Mouse (Mus musculus) Patski (cell line): ENCODE measurements around the gene Adcy6. TPM values are rescaled to one million over a fixed set of nuclear protein-coding genes. Genes with fewer than 3 reads are reported as not detected.

Source experiments
- ATAC-seq: fragments of 100-300 bp; one replicate; pipeline ENCODE4 v1.8.0; 2021
- CTCF ChIA-PET: fragments of 350-600 bp; sonication (Branson Sonifier 250); formaldehyde crosslinking; loops from one replicate; lab custom pipeline; 2022; ENCODE audit warnings: inconsistent platforms; lab: Charles Lee
- POLR2A ChIA-PET: fragments of 350-600 bp; sonication (Branson Sonifier 250); formaldehyde crosslinking; loops from one replicate; lab custom pipeline; 2022; ENCODE audit warnings: antibody characterized with exemption, inconsistent platforms; lab: Charles Lee
- DNase-seq: peaks from one replicate; pipeline ENCODE4 v3.0.0-alpha.2; 2011; ENCODE audit warnings: low read depth, low spot score
- H3K27me3 ChIP-seq: fragments of 371-371 bp; one replicate; pipeline ENCODE4 v1.5.1; 2021
- CTCF ChIP-seq: fragments of 100-300 bp; IDR thresholded peaks from one replicate; pipeline ENCODE4 v1.5.1; 2021
- in situ Hi-C: fragments of 300-500 bp; cut with MboI; formaldehyde crosslinking; loops from 3 replicates; pipeline ENCODE4 v1.11.1; 2018; ENCODE audit warnings: low pct_unique_long_range_greater_than_20kb, mixed read lengths
- polyA plus RNA-seq: library from polyadenylated mRNA; unstranded; gene quantifications from one replicate; pipeline ENCODE4 v1.2.3, GENCODE M21; 2021

Gene Adcy6
- polyA plus RNA-seq, 1 experiment from 2014 or later = 114 TPM

DNA sequence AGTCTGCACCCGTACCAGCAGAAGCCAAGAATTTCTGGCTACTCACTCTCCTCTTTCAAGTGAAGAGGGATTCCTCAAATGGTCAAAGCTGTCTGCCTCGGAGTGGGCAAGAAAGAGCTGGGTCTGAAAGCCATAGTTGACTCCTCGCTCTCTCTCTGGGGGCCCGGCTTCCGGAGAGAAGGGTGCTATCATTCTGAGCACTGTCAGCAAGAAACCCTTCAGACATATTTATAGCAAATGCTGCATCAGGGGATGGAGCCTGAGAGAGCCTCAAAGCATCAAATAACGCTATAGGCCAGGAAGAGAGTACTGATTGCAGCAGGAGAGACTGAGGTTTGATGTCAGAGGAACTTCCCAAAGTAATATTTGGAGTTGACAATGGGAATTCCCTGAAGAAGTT, 19.6 kb upstream of the Adcy6 start:
- ChIA-PET POLR2A (no interaction called here), CTCF (interaction anchor here (1.5 kb wide), 1 partner anchor 12 kb away, joined by 8 read pairs; no protein-coding TSS in a partner anchor)
- no peak for DNase-seq
- no peak for TF ChIP-seq CTCF
- H3K27me3 ChIP-seq = no peaks in the 10 kb centered on the region
- ATAC-seq = no peak
- in situ Hi-C loops = no loop called here

DNA sequence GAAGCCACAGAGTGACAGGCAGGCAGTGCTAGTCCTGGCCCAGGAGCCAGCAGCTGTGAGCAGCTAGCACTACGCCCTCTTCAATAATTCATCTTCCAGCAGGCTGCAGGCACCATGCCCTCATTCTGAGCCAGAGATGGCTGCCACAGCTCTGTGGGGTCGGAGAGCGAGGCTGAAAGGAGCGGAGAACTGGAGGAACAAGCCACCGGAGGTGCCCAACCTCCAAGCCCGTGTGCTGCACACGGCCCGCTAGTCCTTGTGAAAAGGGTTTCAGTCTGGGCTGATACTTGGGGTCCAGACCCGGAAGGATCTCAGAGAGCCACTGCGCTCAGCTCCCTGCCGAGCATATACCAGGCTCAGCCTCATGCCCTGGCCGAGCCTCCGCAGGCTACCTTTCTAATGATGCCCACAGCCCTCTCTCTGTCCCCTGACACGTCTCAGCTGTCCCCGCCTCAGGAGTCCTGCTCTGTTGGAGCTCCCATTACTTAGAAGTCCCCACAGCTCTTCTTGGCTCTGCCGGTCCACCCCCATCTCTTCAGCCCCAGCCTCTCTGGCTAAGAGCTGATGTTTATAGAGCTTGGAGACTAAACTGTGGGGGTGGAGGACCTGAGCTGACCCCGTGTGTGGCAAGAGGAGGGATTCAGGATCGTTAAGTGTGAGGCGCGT, 18.8 kb upstream of the Adcy6 start:
- ATAC-seq (no peak), DNase-seq (no peak)
- no peaks in the 10 kb centered on the region for H3K27me3 ChIP-seq
- TF ChIP-seq CTCF = no peak
- CTCF ChIA-PET = interaction anchor here (1.5 kb wide), 1 partner anchor 11 kb away, joined by 8 read pairs; no protein-coding TSS in a partner anchor
- in situ Hi-C loops = no loop called here
- POLR2A ChIA-PET = no interaction called here

DNA sequence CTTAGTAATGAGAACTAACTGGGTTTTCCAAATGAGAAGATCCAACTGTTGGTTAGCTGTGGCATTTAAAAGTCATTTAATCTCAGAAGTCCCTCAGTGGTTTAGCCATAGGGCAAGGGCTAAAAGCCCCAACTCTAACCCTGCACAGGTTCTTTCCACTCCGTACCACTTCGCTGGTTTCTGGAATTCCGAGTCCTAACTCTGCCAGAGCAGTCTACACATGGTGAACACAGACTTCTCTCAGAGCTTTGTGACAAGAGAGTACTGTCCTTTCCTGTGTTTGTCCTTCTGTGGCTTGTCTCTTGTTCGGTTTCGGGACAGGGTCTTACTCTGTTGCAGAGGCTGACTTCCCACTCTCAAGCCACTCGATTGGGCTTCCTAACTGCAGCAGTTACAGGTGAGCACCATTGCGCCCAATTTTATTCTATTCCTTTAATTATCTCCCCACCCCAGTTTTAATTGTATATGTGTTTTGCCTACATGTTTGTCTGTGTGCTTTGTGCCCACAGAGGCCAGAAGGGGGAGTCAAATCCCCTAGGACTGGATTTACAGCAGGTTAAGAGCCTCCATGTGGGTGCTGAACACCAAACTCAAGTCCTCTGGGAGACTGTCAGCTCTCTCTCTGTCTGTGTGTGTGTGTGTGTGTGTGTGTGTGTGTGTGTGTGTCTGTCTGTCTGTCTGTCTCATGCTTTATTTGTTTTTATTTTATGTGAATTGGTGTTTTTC, 16.8 kb upstream of the Adcy6 start:
- DNase-seq = no peak
- CTCF ChIA-PET = interaction anchor here (0.9 to 1.6 kb wide), 3 partner anchors 9 to 46 kb away, joined by 3 to 5 read pairs (median 4); no protein-coding TSS in a partner anchor
- POLR2A ChIA-PET = interaction anchor here (0.6 kb wide), 1 partner anchor 25 kb away, joined by 4 read pairs; no protein-coding TSS in a partner anchor
- no peaks in the 10 kb centered on the region for H3K27me3 ChIP-seq
- no peak for ATAC-seq
- TF ChIP-seq CTCF = no peak
- in situ Hi-C loops = no loop called here

DNA sequence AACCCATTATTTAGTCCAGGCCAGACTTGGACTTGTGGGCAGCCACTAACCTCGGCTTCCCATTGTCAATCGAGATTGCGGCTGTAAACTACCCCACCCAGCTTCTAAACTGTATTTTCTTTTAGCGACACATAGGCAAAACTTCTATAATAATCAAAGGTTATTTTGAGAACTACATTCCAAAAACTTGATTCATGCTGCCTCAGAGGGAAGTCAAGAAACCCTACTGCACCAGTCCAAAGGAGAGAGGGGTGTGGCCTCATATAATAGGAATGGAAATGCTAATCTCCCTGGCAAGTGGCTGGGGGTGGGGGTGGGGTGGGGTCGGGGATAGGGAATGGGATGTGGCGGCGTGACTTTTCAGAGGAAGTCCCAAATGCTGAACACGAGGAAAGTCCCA, 16.2 kb upstream of the Adcy6 start:
- ATAC-seq (no peak), DNase-seq (no peak)
- ChIA-PET CTCF (interaction anchor here (0.9 to 1.5 kb wide), 2 partner anchors 9 to 45 kb away, joined by 3 to 5 read pairs; no protein-coding TSS in a partner anchor), POLR2A (interaction anchor here (0.6 kb wide), 1 partner anchor 24 kb away, joined by 4 read pairs; no protein-coding TSS in a partner anchor)
- no peaks in the 10 kb centered on the region for H3K27me3 ChIP-seq
- in situ Hi-C loops = no loop called here
- no peak for TF ChIP-seq CTCF

DNA sequence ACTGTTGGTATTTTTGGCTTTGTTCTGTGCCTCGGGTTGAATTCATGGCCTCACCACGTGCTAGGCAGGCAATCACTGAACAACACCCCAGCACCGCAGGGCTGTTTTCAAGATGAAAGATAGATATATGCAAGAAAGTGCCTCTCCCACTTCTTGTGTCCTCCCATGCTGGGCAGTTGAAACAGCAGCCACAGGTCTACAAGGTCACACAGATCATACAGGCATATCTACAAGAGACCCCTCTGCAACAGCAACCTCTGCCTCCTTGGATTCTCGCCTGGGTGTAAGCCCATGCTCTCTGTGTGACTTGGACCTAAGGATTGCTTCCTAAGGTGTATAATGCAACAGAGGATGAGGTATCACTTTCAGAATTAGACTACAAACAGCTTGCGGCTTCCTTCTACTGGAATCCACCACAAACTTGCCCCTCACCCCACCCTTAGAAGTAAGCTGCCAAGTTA, 13.5 kb upstream of the Adcy6 start:
- no peaks in the 10 kb centered on the region for H3K27me3 ChIP-seq
- CTCF ChIA-PET = interaction anchor here (1.6 kb wide), 1 partner anchor 43 kb away, joined by 5 read pairs; no protein-coding TSS in a partner anchor
- no peak for DNase-seq
- ATAC-seq = no peak
- in situ Hi-C loops = no loop called here
- no peak for TF ChIP-seq CTCF
- POLR2A ChIA-PET = no interaction called here

DNA sequence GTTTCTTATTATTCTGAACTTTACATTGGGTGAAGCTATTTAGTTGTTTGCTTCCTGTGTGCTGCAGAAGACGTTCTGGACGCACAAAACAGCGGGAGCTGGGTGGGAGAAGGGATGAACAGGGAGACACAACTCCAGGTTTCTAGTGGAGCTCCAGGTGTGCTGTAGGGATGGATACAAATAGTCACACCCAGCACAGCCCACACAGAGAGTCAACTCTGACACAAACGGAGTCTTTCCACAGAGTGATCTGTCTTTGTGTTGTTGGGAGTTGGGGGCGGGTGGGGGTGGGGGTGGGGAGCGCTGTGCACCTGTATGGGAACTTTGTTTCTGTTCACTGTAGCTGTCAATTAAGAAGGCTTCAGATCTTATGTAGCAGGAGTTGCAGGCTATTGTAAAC, 12.8 kb upstream of the Adcy6 start:
- ChIA-PET POLR2A (no interaction called here), CTCF (interaction anchor here (1.6 to 1.7 kb wide), 2 partner anchors 9 to 42 kb away, joined by 5 to 6 read pairs; no protein-coding TSS in a partner anchor)
- DNase-seq (no peak), ATAC-seq (no peak)
- TF ChIP-seq CTCF = no peak
- in situ Hi-C loops = no loop called here
- no peaks in the 10 kb centered on the region for H3K27me3 ChIP-seq

DNA sequence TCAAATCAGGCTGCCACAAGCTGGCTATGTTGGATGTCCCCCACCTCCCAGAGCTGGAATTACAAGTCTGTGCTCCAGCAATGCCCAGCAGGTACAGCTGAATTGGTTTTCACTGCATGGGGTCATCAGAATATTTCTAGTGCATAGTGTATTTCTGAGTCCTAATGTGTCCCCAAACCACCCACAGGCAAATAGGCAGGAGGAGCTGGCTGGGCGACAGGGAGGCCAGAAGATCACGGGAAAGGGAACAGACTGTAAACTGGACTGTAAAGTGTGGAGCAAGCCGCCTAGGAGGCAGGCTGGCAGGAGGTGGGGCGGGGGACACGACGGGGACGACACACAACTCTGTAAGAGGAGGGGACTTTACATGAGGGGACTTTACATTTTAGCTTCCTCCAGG, 12.3 kb upstream of the Adcy6 start:
- TF ChIP-seq CTCF = no peak
- DNase-seq = no peak
- no peaks in the 10 kb centered on the region for H3K27me3 ChIP-seq
- POLR2A ChIA-PET = interaction anchor here (0.6 kb wide), 1 partner anchor 109 kb away, joined by 3 read pairs; no protein-coding TSS in a partner anchor
- CTCF ChIA-PET = interaction anchor here (1.6 to 1.7 kb wide), 2 partner anchors 10 to 42 kb away, joined by 5 to 6 read pairs; no protein-coding TSS in a partner anchor
- in situ Hi-C loops = no loop called here
- ATAC-seq = no peak

DNA sequence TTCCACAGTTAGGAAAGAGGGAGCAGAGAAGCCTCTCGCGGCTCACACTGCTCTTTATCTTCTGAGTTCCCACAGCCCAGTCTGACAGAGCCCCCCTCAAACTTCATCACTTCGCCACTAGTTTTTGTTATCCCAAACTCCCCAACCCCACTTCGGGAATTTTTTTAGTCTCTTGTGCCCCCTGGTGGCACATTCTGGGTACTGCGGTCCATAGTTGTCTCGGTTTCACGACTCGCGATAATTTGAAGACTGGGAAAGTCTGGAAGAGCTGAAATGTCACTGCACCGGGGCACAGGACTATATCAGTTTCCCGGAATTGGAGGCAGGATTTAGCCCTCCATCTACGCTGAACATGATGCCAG, 7.3 kb upstream of the Adcy6 start:
- CTCF ChIA-PET = interaction anchor here (0.9 to 6.2 kb wide), 13 partner anchors 9 to 109 kb away, joined by 3 to 97 read pairs (median 5); partner anchors contain the start of gene Cacnb3
- no peaks in the 10 kb centered on the region for H3K27me3 ChIP-seq
- POLR2A ChIA-PET = interaction anchor here (1.3 kb wide), 1 partner anchor 37 kb away, joined by 6 read pairs; no protein-coding TSS in a partner anchor
- TF ChIP-seq CTCF = peak; percentile 97
- no peak for DNase-seq
- peak; percentile 20 for ATAC-seq
- in situ Hi-C loops = loop anchor here (5.0 kb wide), 2 partner anchors 35 to 105 kb away; no protein-coding TSS in a partner anchor

DNA sequence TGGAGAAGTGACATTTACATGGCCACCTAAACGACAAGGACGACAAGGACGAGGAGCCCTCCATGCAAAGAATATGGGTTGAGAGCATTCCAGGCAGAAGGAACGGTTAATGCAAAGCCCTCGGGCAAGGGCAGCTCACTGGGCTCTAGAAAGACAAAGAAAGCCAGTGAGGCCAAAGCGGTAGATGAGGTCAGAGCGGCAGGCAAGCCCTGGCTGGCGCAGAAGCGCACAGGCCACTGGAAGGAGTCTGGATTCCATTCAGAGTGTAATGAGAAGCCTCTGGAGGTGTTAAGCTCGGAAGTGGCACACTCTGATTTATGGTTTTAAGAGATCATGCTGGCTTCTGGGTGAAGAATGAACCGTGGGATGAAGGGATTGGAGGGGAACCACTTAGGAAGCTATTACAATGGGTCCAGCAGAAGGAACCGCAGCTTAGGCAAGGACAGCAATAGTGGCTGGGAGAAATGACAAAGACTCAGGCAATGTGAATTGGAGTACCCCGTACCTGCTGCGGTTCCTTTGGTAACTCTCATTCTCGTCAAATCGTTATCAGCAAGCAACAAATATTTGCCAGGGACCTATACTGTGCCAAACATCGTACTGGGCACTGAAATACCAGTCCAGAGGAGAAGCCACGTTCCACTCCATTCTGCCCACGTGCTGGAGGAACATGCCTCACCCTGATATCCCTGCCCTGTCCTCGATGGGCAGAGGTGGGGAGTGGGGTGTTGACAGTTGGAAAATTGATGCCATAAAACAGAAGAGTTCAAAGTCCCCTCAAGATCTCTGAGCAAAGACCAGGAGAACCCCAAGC, 6.7 kb upstream of the Adcy6 start:
- ATAC-seq (no peak), DNase-seq (no peak)
- no peak for TF ChIP-seq CTCF
- in situ Hi-C loops = loop anchor here (5.0 kb wide), 2 partner anchors 34 to 104 kb away; no protein-coding TSS in a partner anchor
- ChIA-PET CTCF (interaction anchor here (0.9 to 6.2 kb wide), 13 partner anchors 10 to 108 kb away, joined by 3 to 97 read pairs (median 4); no protein-coding TSS in a partner anchor), POLR2A (interaction anchor here (0.7 to 1.3 kb wide), 2 partner anchors 36 to 40 kb away, joined by 3 to 6 read pairs; no protein-coding TSS in a partner anchor)
- H3K27me3 ChIP-seq = no peaks in the 10 kb centered on the region
